Mouse (Mus musculus) skeletal muscle tissue, adult 2 months (tissue): Measurements from ENCODE around the gene Pdia5.
A peak's percentile ranks its signal among the peaks of the same experiment; 100 is the strongest.

Experiments
- DNase-seq: peaks from one replicate; pipeline ENCODE4 v3.0.0-alpha.2; 2012; ENCODE audit warnings: low read depth, low spot score

Pdia5 gene

DNA sequence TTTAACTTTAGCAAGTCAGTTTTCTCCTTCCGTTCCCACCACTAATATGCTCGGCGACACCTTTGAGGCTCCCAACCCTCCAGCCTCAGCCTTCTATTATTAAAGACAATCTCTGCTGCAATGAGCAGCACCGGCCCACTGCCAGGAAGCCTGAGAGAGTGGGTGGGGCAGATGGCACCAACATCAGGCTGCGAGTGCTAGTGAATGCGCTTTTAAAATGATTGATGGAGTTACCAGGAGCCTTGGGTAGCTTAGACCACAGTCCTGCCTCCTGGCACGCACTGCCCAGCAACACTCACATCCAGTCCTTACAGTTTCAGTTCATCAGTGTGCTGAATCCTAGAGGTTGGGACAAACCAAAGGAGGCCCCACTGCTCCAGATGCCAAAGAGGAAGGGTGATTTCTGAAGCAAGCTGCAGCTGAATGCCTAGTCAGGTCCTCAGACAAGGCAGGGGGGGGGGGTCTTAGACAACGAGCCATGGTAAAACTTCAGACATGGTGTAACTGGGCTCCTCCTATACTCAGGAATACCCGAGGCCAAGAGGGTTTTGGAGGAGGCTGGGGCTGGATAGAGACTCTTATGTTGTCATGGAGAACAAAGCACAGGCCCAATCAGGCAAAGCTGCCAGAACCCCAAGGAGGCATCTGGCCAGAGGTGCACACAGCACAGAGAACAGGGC lies 49.2 kb downstream of the Pdia5 start:
- DNase-seq: no peak

DNA sequence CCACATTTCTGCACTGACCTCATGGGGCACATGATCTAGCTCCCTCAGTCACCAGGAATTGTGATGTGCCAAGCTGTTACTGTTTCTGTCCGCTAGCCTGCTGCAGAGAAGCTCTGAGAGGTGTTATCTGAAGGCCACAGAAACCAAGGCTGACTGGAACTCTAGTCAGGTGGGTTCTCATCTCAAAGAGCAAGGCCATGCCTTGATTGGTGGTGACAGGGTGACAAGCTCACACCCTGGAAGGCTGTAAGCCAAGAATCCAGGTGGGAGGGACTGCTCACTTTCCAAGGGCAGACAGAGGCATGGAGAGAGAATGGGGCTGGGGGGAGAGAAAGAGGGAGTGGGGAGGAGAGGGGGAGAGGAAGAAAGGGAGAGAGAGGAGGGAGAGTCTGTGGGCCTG lies 51.6 kb downstream of the Pdia5 start:
- DNase-seq: no peak

DNA sequence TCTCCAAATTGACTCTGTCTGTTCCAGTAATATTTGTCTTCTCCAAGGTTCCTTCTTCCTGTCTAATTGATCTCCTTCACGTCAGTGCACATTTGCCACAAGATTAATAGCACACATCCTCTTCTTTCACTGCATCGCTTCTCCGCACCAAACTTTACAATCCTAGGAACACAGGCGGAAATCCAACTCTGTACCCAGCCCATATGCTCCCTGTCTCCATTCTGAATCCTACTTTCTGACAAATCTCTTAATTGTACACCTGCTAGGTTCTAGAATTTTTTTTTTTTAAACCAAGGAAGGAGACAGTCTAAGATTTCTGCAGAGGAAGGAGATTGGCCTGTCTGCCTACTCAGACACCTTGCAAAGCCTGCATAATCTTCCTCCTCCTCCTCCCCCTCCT lies 59.1 kb downstream of the Pdia5 start:
- DNase-seq: no peak

DNA sequence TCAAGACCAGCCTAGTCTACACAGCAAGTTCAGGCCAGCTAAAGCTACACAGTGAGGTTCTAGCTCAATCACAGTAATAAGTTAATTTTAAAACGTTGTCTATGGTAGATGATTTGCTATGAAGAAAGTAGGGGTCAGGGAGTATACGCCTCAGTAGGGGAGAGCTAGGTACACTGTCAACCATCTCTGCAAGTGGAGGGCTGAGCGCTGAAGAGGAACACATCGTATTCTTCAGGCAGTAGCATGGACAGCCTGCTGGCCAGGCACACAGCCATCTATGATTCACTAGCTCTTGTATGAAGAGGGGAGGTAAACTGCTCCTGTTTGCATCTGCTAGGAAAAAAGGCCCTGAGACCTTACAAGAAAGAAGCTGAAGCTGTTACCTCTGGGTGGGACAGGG lies 65.7 kb downstream of the Pdia5 start:
- no peak for DNase-seq

DNA sequence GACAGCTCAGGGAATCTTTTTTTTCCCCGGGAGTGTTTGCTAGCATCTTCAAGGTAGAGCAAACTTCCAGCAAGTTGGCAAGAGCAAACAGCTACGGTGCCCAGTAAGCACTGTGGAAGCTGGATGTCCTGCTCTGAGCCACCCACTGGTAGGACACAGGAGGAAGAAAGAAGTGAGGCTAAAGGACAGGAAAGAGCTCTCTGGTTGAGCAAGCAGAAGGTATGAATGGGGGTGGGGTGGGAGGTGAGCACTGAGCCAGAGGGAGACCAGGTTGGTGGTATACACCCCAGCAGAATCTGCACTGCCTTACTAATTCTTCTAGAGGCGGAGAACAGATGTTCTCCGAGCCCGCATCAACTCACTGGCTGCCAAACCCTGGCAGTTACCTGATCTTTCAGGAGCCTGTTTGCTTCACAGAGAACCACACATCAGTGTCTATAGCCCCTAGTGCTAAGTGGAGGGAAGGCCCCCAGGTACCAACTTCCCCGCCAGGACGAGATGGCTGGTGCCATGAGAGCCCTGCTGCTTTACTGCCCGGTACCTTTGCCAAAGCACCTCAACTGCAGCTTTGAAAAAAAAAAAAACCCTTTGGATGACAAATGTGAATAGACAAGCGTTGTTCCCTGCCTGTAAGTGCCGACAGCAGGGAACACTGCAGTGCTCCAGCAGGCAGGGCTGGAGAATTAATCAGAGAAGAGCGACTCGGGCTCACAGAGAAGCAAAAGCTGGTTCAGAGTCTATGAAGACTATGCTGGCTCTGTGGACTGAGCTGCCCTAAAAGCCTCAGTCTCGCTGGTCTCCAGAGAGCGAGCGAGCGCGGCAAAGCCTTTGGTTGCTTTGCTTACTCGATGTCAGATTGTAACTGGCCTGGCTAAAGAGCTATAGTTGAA lies 67.2 kb downstream of the Pdia5 start:
- DNase-seq: no peak

DNA sequence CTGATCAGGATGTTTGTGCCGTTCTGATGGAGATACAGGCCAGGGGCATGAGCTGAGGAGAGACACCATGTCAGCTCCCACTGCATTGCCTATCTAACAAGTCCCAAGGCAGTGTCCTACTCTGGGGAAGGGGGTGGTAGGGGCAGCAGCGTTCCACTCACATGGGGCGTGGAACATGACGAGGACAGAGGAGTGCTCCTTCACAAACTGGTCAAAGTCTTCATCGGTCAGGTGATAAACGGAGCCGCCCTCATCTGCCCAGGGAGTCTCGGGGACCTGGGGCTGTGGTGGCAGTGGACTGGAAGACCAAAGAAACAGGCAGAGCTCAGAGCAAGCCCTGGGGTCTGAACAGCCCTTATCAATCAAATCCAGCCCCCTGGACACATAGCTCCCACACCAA lies 68.0 kb downstream of the Pdia5 start:
- no peak for DNase-seq

DNA sequence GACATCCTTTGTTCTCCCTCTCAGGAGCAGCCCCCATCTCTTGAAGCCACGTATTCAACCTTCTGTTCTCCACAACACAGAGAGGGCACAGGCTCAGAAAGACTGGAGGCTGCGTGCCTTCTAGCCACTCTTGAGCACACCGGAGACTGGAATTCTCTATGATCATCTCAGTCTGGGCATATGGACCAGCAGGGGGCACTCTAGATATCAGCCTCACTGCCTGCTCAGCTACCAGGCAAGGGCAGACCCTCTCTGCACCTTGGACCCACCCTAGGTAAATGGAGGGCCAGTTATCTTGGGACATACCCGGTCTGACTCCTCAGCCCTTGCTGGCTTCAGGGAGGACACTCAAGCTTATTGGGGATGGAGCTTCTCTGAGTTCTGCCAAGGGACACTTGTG lies 68.5 kb downstream of the Pdia5 start:
- DNase-seq: no peak

DNA sequence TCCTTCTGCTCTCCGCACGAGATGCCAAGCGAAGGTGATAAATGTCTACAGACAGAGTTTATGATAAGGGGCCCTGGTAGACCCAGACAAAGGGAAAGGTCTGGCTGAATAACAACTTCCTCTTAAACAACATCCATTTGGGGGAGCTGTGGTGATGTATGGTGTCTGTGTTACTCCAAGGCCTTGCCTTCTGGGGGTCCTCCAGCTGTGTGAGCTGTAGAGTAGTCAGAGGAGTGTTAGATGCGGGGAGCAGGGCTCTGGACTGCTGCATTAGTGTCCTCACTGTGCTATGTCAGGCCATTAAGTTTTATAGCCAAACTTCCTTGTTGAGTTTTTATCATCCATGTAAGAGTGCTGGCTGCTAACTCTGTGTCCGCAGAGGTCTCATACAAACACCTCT lies 76.1 kb downstream of the Pdia5 start:
- no peak for DNase-seq

DNA sequence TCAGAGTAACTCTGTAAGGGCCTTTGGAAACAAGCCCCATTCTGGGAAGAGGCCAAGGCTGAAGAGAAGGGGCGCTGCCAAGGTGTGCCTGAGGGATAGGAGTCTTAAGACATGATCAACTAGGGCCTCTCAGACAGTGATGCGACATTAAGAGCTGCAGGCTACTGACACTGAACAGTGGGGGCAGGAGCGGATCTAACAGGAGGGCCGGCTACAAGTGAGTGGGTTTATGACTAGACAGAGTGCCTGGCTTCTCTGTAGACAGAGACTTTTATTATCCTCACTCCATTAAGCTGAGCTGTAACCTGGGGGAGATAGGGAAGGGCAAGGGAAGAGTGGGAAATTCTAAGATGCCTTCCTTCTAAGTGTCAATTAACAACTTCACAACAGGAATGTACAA lies 84.0 kb downstream of the Pdia5 start:
- DNase-seq: no peak

DNA sequence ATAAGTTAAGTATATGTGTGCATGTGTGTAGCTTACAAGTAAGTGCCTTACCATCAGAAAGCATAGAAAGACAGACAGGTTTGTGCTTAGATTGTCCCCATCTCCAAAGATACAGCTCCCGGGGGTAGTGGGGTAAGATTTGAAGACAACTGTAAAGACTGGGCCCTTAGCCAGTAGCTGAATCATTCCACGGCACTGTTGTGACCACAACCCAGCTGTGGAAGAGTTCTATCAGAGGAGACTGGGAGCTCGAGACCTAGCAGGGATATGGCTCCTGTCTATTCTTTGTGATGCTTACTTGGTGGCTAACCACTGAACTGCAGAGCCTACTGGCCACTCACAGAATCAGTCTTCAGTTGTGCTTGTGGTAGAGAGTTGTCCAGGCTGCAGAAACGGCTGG lies 84.5 kb downstream of the Pdia5 start:
- no peak for DNase-seq

DNA sequence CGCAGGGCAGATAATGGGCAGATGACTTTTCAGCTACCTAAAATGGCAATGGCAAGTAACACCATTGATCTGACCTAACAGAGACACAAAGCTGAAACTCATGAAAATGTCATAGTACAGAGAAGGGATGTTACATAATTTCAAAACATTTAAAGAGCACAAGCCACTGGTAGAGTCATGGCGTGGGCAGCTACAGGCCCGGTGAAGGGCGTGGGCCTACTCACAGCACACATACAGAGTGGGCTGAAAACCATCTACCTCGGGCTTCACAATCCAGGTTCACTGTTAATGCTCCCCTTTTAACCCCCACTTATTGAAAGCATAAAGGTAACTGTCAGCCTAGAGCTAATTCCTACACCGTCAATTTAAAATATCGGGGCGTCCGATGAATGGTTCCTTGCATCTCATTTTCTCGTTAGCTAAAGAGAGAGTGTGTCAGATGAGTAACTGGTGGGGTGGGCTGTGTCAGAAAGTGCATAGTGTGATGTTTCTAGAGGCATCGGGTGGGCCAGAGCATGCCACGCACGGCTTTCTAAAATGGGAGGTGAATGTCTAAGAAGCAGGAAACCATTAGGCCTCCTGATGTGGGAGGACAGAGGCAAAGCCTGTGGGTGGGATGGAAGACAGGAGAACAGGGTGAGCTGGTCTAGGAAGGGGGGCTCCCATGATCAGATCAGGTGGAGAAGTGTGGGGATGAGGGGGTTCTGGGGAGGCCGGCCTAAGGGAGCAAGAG lies 85.2 kb downstream of the Pdia5 start:
- no peak for DNase-seq

DNA sequence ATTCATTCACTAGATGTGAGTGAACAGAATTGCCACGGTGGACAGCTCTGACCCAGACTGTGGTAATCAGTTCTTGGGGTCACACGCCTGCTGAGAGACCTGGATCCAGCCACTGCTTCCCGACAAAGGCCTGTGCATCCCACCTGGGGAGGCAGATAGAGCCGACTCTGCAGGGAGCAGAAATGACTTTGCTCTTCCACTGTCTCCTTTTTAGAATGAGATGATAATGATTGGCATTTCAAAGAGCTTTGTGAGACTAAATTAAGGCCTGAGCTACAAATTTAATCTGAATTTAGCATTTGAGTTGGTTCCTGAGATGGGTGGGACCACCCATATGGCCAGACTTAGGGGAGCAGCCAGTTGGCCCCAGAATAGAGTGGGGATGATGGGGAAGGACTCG lies 85.8 kb downstream of the Pdia5 start:
- DNase-seq: no peak

DNA sequence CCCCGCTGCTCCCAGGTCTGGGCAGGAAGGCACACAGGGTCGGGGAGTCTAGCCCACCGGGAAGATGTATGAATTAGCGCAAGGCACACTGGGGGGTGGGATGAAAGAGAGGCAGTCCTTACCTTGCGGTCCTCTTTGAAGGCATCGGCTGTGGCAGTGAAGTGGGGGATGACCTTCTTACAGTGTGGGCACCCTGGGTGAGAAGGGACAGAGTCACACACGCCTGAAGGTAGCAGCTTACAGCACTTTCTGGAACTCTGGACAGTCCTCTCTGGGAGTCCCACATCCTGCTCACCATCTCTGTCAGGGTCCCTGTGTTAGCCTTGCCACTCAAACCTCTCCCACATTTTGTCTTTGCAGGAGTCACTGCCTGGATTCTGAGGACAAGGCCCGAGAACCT lies 86.8 kb downstream of the Pdia5 start:
- DNase-seq: no peak

DNA sequence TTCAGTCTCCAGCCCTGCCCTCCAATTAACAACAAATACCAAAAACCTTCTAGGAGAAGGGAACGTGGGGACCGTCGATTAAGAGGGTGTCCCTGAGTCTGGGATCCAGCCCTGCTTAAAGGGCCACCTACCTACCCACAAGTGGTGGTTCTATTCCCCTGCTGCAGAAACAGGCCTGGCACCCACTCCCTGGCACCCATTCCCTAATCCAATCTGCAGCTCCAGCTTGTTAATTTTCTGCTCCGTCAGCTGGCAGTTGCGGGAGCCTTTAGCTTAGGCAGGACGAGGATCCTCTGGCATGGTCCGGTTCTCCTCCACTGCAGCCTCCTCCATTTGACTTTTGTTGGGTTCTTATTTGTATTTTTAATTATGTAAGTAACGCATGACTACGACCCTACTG lies 87.3 kb downstream of the Pdia5 start:
- no peak for DNase-seq

DNA sequence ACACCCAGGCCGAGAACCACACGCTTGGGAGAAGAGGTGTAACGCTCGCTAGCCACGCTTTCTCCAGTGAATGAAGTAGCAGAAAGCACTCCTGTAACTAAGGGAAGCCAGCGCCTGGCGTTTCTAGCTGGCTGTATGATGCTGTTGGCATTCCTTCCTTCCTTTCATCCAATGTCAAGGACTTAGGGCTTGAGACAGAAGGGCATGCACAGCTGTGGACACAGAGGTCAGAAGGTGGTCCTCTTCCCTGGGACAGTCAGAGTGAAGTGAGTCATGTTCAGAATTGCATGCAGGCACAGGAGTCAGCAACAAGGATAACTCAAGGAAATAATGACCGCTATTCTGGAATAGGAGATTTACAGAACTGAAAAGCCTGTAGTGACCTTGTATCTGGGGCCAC lies 97.9 kb downstream of the Pdia5 start:
- no peak for DNase-seq

DNA sequence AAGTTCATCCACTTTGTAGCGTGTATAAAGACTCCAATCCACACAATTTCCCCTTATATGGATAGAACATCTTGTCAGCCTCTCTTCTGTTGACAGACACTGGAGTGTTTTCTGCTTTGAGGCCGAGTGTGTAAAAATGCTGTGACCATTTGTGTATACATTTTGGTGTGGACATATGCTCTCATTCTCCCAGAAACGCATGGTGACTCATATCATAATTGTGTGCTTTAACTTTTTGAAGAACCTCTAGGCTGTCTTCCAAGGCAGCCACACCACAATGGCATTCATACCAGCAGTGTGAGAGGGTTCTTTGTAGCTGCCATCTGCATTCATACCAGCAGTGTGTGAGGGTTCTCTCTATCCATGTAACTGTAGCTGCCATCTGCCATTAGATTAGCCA lies 105.0 kb downstream of the Pdia5 start:
- DNase-seq: no peak

DNA sequence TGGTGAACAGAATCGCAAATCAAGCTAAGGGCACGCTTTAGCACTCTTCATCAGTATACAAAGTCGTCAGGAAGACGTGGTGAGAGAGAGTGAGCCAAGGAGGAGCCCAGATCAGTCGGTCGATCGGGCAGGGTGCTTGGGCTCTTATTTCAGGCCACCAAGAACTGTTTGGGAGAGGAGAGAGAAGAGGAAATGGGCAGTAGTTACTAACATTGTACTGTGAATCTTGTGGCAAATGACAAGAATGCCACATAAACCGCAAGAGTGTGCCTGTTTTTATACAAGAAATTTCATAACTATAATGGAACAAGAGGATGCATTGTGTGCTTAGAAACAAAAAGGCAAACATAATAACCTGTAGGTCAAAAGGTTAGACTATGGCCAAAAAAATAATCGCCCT lies 110.6 kb downstream of the Pdia5 start:
- DNase-seq: no peak

DNA sequence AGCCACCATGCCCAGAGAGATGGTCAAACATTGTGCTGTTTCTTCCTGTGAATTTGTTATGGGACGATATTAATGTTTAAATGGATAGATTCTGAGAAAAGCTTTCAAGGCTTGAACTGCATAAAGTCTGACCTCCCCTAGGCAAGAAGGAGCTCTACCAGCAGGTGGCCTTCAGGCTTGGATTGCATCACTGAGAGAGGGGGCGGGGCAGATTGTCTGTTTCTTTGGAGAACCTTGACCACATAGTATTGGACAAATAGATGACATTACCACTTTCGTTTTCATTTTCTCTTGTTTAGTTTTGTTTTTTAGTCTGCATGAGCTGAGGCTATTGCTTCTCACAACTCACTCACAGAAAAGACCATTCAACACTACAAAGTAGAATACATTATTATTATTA lies 111.3 kb downstream of the Pdia5 start:
- no peak for DNase-seq

DNA sequence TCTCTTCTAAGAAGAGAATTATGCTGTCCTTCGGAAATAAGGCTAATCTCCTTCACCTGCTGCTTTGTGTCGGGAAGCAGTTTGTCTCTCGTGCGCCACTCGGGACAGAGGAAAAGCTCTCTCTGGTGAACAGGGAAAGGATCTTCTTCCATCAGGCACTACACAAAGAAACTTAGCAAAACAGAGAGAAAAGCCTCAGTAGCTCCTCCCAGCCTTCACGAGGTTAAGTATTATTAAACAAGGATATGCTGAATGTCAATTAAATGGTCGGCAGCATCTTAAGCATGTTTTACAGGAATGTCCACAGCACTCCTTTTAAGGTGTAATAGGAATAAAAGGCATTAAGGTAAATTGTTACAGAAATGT lies 126.6 kb downstream of the Pdia5 start:
- DNase-seq: no peak

DNA sequence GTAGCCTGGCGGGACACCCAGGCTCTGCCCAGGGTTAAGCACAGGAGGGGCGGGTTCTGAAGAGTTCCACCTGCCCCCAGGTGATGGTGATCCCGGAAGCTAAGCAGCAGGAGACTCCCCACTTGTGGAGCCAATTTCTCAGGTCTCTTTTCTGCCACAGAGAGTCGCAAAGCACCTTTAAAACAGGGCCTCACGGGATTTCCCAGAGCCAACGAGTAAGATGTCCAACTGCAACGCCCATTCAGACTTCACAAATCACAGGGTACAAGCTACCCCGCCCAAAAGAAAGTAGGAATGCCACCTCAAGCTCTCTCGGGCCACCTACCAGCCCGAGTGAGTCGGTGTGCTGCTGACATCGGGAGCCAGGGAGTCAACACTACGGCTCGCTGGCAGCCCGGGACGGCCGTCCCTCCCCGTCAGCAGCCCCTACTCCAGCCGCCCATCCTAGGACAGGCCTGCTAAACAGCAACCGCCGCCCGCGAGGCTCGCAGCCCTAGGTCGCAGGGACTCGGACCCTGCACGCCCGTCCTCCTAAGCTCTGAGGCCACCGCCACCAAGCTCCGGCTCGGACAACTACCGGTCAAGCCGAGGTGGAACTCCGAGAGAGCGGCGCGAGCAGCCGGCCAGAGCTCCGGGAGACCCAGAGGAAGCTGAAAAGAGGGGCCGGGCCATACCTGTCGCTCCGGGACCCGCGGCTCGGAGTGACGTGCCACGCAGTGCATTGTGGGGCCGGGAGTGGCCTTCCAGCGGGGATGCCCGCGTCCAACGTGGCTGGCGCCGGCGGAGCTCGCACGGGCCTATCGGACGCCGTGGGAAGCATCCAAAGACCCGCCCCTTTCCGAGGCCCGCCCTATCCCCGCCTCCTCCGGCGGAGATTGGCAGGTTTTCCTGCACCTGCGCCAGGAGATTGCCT lies 127.3 kb downstream of the Pdia5 start, which contains the start of gene Sec22a:
Sec22a (minus strand) TSS at position 769 of the 913 bp plus-strand sequence.
- DNase-seq: peak; percentile 86

DNA sequence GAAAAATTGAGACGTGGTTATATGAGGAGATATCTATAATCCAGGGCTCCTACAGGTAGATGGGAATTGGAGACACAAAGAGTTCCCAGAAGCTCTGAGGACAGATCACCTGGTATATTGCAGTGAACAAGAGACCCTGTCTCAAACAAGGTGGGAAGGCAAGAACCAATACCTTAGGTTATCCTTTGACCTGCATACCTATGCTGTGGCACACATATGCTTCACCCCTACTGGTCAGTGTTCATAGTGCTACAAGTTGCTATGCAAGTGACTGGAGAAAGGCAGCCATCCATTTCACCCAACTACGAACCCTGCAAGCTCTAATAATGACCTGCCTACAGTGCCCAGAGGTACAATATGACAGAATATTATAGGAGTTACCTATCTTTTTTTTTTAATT lies 128.5 kb downstream of the Pdia5 start:
- no peak for DNase-seq

DNA sequence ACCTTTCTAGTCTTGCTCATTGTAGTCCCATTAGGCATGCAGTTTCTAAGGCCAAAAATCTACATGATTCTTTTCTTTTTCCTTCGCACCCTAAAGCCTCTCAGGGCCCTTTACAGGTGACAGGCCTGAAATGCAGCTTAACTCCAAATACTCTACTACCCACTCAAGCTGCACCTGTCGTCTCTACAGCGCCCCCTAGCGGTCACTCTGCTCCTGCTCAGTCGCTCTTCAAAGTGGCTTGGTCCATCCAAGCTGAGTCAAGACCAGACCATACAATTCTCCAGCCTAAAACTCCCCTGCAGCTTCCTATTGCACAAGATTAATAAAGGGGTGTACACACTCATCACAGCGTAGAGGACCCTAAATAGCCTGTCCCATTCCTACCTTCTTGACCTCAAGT lies 130.1 kb downstream of the Pdia5 start:
- DNase-seq: peak; percentile 12
